Mouse (Mus musculus): ENCODE results near the gene Nfatc3.

DNA sequence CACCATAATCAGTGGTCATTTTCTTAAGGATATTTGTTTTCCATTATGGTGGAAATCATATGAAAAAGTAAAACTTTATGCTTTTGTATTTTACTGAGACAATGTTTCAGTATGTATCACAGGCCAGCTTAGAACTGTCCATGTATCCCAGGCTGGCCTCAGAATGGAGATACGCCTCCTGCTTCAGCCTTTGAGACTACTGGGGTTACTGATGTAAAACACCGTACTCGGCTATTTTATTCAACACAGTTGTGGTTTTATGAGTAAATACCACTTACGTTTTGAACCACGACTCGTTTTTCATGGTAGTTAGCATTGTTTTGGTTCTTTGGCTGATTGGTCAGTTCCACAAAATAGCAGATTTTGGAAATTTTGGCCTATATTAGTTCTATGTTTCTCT, 3.0 kb downstream of the Nfatc3 start:
- TF ChIP-seq CTCF (IDR thresholded peaks at IDR 0.05; ENCODE audit: low read depth, low read length): no peak
- TF ChIP-seq POLR2A (IDR thresholded peaks at IDR 0.05; ENCODE audit: borderline replicate concordance, low read depth, low read length): no peak

All from bone marrow macrophage, adult 2 months (primary cell).